Mouse (Mus musculus): ENCODE measurements at regions not wholly inside any gene's neighbourhood (a gene's known extent, or its start where the extent isn't known, plus 50 kb on each side); places are given as distances from the start of the nearest gene placed in this dataset.

DNA sequence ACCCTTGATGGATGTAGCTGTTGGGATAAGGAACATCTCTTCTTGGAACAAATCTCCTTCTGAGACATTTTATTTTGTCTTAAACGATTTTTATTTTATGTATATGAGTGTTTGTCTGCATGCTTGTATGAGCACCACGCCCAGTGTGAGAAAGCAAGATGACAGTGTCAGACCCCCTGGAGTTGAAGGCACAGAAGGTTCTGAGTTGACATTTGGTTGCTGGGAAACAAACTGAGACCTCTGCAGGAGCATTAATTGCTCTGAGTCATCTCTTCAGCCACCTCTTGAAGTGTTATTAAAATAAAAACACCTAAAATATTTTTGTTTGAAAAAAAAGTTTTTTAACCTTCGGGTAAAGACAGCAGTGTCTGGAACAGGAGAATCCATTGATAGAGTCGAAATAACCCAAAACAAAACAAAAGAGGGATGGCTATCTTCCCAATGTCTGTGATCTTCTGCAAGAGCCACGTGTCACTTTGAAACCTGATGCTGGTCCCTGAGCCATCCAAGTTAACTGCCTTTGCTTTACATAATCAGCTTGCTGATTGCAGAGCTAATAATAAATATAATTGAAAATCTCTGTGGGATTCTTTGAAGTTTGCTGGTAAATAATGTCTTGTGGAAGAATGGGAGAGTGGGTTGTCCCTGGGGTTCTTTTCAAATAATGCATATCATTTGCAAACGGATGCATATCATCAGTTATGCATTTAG, 92.8 kb upstream of the 1700024P04Rik start:
- WGBS: 46% methylated on average over 6 of the region's 6 CpGs
- no peaks in the 10 kb centered on the region for H3K4me1 ChIP-seq (replicated peaks; ENCODE audit: control insufficient read depth, insufficient read depth, low read length)

DNA sequence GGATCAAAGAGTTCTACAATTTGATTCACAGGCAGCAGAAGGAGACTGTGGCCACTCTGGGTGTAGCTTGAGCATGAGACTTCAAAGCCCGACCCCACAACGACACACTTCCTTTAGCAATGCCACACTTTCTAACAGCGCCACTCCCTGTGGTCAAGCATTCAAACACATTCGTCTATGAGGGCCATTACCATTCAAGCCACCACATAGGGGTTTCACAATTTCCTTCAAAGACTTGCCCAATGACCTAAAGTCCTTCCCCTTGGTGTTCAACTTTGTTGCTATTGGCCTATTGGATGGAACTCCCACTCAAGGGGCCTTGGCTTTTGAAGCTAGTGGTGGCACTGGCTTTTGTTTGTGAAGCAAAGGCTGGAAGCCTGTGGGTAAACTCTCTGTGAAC, 91.1 kb upstream of the 1700024P04Rik start:
- Histone ChIP-seq H3K9me3 (ENCODE audit: control insufficient read depth) (no peaks in the 10 kb centered on the region), H3K4me2 (replicated peaks; ENCODE audit: low read depth) (no peak overlapping the region), H3K27me3 (replicated peaks; ENCODE audit: control insufficient read depth, insufficient read depth, low read length) (no peaks in the 10 kb centered on the region), H3K4me3 (ENCODE audit: low read depth, low read length) (no peak overlapping the region), H3K27ac (ENCODE audit: low read depth, low read length) (no peak overlapping the region), H3K36me3 (ENCODE audit: control insufficient read depth, insufficient read depth) (no peaks in the 10 kb centered on the region), H3K4me1 (replicated peaks; ENCODE audit: control insufficient read depth, insufficient read depth, low read length) (no peaks in the 10 kb centered on the region), H3K9ac (ENCODE audit: low read depth, low read length) (no peak overlapping the region)
- 81% methylated on average over 4 of the region's 4 CpGs for WGBS
- no peak for ATAC-seq
- no peak for TF ChIP-seq CTCF (IDR thresholded peaks at IDR 0.05; ENCODE audit: low read depth)

More for the DNA sequence above, 92.8 kb upstream of the 1700024P04Rik start:
- Histone ChIP-seq H3K9me3 (ENCODE audit: control insufficient read depth) (no peaks in the 10 kb centered on the region), H3K27me3 (replicated peaks; ENCODE audit: control insufficient read depth, insufficient read depth, low read length) (no peaks in the 10 kb centered on the region), H3K27ac (ENCODE audit: low read depth, low read length) (no peak overlapping the region), H3K4me2 (replicated peaks; ENCODE audit: low read depth) (no peak overlapping the region), H3K36me3 (ENCODE audit: control insufficient read depth, insufficient read depth) (no peaks in the 10 kb centered on the region), H3K4me3 (ENCODE audit: low read depth, low read length) (no peak overlapping the region), H3K9ac (ENCODE audit: low read depth, low read length) (no peak overlapping the region)
- ATAC-seq: no peak
- no peak for TF ChIP-seq CTCF (IDR thresholded peaks at IDR 0.05; ENCODE audit: low read depth)

DNA sequence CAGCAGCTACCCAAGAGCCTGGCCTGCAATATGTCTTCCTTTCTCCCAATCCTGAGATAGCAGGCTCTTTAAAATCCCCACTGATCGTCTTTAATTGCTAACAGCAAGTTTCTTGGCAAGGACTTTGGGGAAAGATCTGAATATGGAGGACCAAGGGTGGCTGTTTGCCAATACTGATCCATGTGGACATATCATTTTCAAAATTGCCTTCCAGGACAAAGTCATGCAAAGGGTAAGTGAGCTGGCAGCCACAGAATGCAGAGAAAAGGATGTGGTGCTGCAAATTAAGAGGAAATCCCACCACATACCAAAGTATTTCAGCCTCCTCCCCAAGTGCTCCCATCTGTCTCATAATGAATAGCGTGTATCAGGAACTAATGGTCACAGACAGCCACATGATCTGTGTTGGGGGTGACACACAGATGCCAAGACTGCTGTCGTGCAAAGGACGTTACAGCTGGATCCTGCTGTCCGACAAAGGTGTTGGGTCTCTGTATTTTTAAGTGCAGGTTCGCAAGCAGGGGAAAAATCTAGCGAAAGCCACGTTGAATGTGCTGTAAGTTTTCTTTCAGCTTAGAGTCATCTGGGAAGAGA, 87.6 kb upstream of the 1700024P04Rik start:
- WGBS: 63% methylated on average over 8 of the region's 8 CpGs
- Histone ChIP-seq H3K4me3 (ENCODE audit: low read depth, low read length) (no peak overlapping the region), H3K27ac (ENCODE audit: low read depth, low read length) (no peak overlapping the region), H3K4me1 (replicated peaks; ENCODE audit: control insufficient read depth, insufficient read depth, low read length) (no peaks in the 10 kb centered on the region), H3K4me2 (replicated peaks; ENCODE audit: low read depth) (no peak overlapping the region), H3K9me3 (ENCODE audit: control insufficient read depth) (no peaks in the 10 kb centered on the region), H3K36me3 (ENCODE audit: control insufficient read depth, insufficient read depth) (no peaks in the 10 kb centered on the region), H3K9ac (ENCODE audit: low read depth, low read length) (no peak overlapping the region), H3K27me3 (replicated peaks; ENCODE audit: control insufficient read depth, insufficient read depth, low read length) (no peaks in the 10 kb centered on the region)
- no peak for ATAC-seq
- no peak for TF ChIP-seq CTCF (IDR thresholded peaks at IDR 0.05; ENCODE audit: low read depth)

DNA sequence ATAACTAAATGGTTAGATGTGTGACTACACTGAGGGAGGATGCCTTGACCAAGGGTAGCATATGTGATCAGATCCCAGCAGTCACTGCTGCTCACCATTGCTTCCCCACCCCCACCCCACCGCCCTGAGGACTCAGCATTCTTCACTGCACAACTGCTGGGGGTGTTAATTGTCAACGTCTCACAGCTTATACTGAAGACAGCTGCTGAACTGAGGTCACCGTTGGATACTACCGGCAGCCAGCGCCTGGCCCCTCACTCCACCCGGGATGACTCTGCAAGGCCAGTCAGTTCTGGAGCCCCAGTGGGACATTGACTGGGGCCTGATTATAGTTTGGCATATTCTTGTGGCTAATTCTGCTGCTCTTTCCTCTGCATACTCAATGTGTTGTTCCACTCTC, 87.0 kb upstream of the 1700024P04Rik start:
- WGBS: 39% methylated on average over 6 of the region's 6 CpGs
- H3K9me3 ChIP-seq (ENCODE audit: control insufficient read depth): no peaks in the 10 kb centered on the region
- no peak overlapping the region for H3K4me3 ChIP-seq (ENCODE audit: low read depth, low read length)
- no peak for ATAC-seq
- H3K27ac ChIP-seq (ENCODE audit: low read depth, low read length): no peak overlapping the region
- H3K4me2 ChIP-seq (replicated peaks; ENCODE audit: low read depth): no peak overlapping the region
- no peaks in the 10 kb centered on the region for H3K36me3 ChIP-seq (ENCODE audit: control insufficient read depth, insufficient read depth)
- no peaks in the 10 kb centered on the region for H3K4me1 ChIP-seq (replicated peaks; ENCODE audit: control insufficient read depth, insufficient read depth, low read length)
- no peaks in the 10 kb centered on the region for H3K27me3 ChIP-seq (replicated peaks; ENCODE audit: control insufficient read depth, insufficient read depth, low read length)
- no peak overlapping the region for H3K9ac ChIP-seq (ENCODE audit: low read depth, low read length)
- no peak for TF ChIP-seq CTCF (IDR thresholded peaks at IDR 0.05; ENCODE audit: low read depth)

DNA sequence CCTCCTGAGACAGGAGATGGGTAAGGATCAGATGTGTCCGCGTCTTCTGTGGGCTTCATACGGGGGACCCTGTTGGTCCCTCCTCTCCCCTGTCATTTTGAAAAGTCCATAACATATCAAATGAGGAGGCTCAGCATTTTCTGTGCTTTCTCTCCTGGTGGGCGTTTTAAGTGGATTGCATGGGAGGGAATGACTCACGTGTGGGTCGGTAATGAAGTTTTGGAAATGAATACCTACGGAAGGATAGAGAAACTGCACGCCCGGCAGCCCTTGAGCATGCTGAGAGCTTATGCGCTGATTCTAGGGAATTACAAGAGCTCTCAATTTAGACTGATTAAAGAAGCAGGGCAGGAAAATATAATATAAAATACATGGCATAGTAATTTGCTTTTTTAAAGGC, 85.4 kb upstream of the 1700024P04Rik start:
- H3K36me3 ChIP-seq (ENCODE audit: control insufficient read depth, insufficient read depth): no peaks in the 10 kb centered on the region
- H3K9me3 ChIP-seq (ENCODE audit: control insufficient read depth): no peaks in the 10 kb centered on the region
- TF ChIP-seq CTCF (IDR thresholded peaks at IDR 0.05; ENCODE audit: low read depth): no peak
- no peak overlapping the region for H3K4me2 ChIP-seq (replicated peaks; ENCODE audit: low read depth)
- H3K27me3 ChIP-seq (replicated peaks; ENCODE audit: control insufficient read depth, insufficient read depth, low read length): no peaks in the 10 kb centered on the region
- no peak overlapping the region for H3K9ac ChIP-seq (ENCODE audit: low read depth, low read length)
- no peak for ATAC-seq
- H3K4me3 ChIP-seq (ENCODE audit: low read depth, low read length): no peak overlapping the region
- H3K27ac ChIP-seq (ENCODE audit: low read depth, low read length): no peak overlapping the region
- 95% methylated on average over 10 of the region's 10 CpGs for WGBS
- no peaks in the 10 kb centered on the region for H3K4me1 ChIP-seq (replicated peaks; ENCODE audit: control insufficient read depth, insufficient read depth, low read length)

DNA sequence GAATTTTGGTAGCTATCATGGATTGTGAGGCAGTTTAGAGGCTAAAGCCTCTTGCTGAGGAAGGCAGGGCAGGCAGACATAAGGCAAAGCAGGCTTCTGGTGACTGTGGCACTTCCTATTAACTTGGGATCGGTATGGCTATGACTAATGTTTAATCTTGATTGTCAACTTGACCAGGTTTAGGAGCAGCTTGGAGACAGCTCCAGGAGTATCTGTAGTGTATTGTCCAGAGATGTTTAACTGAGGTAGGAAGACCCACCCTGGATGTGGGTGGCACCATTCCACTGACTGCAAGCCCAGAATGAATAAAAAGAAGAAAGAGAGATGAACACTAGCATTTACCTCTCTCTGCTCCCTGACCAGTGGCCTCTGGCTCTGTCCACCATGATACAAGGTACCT, 83.1 kb upstream of the 1700024P04Rik start:
- no peak overlapping the region for H3K4me2 ChIP-seq (replicated peaks; ENCODE audit: low read depth)
- H3K9ac ChIP-seq (ENCODE audit: low read depth, low read length): no peak overlapping the region
- H3K4me1 ChIP-seq (replicated peaks; ENCODE audit: control insufficient read depth, insufficient read depth, low read length): no peaks in the 10 kb centered on the region
- no peak overlapping the region for H3K4me3 ChIP-seq (ENCODE audit: low read depth, low read length)
- H3K36me3 ChIP-seq (ENCODE audit: control insufficient read depth, insufficient read depth): no peaks in the 10 kb centered on the region
- H3K27me3 ChIP-seq (replicated peaks; ENCODE audit: control insufficient read depth, insufficient read depth, low read length): no peaks in the 10 kb centered on the region
- H3K27ac ChIP-seq (ENCODE audit: low read depth, low read length): no peak overlapping the region
- 35% methylated on average over 1 of the region's 1 CpGs for WGBS
- H3K9me3 ChIP-seq (ENCODE audit: control insufficient read depth): no peaks in the 10 kb centered on the region
- ATAC-seq: no peak
- TF ChIP-seq CTCF (IDR thresholded peaks at IDR 0.05; ENCODE audit: low read depth): no peak

All from intestine, postnatal 0 days (tissue).